Mouse (Mus musculus) limb, embryonic 12.5 days (tissue): ENCODE measurements around the gene Ifna2. TPM values are rescaled to one million over a fixed set of nuclear protein-coding genes. Genes with fewer than 3 reads are reported as not detected.

ENCODE experiments used
- ATAC-seq: fragments of 200-750 bp; cut with Nextera tagmentation; 2 replicates; pipeline ENCODE4 v1.8.0; 2017; ENCODE audit warnings: low read depth, moderate TSS enrichment; ENCODE audit not compliant: insufficient number of reproducible peaks, insufficient read depth, low FRiP score, low TSS enrichment
- H3K27ac ChIP-seq: fragments of 300-500 bp; sonication (generic); 2 replicates; pipeline ENCODE4 v1.5.1; 2016; ENCODE audit warnings: mild to moderate bottlenecking, moderate library complexity
- H3K27me3 ChIP-seq: fragments of 300-500 bp; sonication (generic); 2 replicates; pipeline ENCODE4 v1.6.1; 2016; ENCODE audit warnings: mild to moderate bottlenecking, moderate library complexity
- H3K36me3 ChIP-seq: fragments of 300-500 bp; sonication (generic); 2 replicates; pipeline ENCODE4 v1.6.1; 2016; ENCODE audit warnings: mild to moderate bottlenecking, moderate library complexity
- H3K4me1 ChIP-seq: fragments of 300-500 bp; sonication (generic); replicated peaks from 2 replicates; pipeline ENCODE4 v1.6.1; 2016
- H3K4me2 ChIP-seq: fragments of 300-500 bp; sonication (generic); 2 replicates; pipeline ENCODE4 v1.6.1; 2016; ENCODE audit warnings: mild to moderate bottlenecking, moderate library complexity
- H3K4me3 ChIP-seq: fragments of 300-500 bp; sonication (generic); replicated peaks from 2 replicates; pipeline ENCODE4 v1.5.1; 2016; ENCODE audit warnings: mild to moderate bottlenecking
- H3K9ac ChIP-seq: fragments of 300-500 bp; sonication (generic); replicated peaks from 2 replicates; pipeline ENCODE4 v1.6.1; 2016; ENCODE audit warnings: mild to moderate bottlenecking, moderate library complexity
- H3K9me3 ChIP-seq: fragments of 300-500 bp; sonication (generic); 2 replicates; pipeline ENCODE4 v1.6.1; 2016; ENCODE audit warnings: mild to moderate bottlenecking, moderate library complexity
- WGBS: fragments of 180-500 bp; shearing (Covaris S2); methylation state at CpG from one replicate; pipeline ENCODE4 v1.1.7; 2016; 5-methylcytosine and 5-hydroxymethylcytosine counted together
- polyA plus RNA-seq: library from polyadenylated mRNA; unstranded; fragments of >200 nt; fragmentation: Nextera tagmentation; extraction: Ambion mirVana; gene quantifications from 2 replicates; pipeline ENCODE4 v1.2.1, GENCODE M21; 2016

The Ifna2 gene
- polyA plus RNA-seq, 1 experiment from 2014 or later = not detected

DNA sequence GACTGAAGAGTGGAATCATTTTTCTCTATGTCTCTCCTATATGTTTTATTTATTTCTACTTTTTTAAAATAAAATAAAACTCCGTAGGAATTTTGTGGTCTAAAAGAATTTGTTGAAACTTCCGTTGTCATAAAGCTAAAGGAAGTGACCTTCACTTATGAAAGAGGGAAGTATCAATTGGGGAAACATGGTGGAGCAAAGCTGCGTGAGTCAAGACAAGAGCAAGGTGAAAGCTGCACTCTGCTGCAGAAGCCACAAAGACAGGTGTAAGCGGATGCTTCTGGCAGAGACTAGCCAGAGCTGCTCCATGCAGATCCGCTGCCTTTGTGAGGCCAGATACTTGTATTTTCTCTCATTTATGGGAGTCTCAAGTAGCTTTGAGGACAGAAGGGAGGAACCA is 15.1 kb upstream of the Ifna2 start:
- Histone ChIP-seq H3K27ac (no peak overlapping the region), H3K4me2 (no peak overlapping the region), H3K9me3 (no peaks in the 10 kb centered on the region), H3K36me3 (no peaks in the 10 kb centered on the region), H3K27me3 (no peaks in the 10 kb centered on the region; the same call in 1 of the 2 replicates), H3K4me3 (no peak overlapping the region), H3K9ac (no peak overlapping the region), H3K4me1 (no peaks in the 10 kb centered on the region)
- no peak for ATAC-seq
- WGBS = 58% methylated on average over 5 of the region's 5 CpGs

GRCm38 (mm10) chr4:88697753-88698152 is 14.0 kb upstream of the Ifna2 start:
- 83% methylated on average over 4 of the region's 4 CpGs for WGBS
- Histone ChIP-seq H3K27ac (no peak overlapping the region), H3K9me3 (no peaks in the 10 kb centered on the region), H3K36me3 (no peaks in the 10 kb centered on the region), H3K9ac (no peak overlapping the region), H3K4me3 (no peak overlapping the region), H3K4me2 (no peak overlapping the region), H3K27me3 (no peaks in the 10 kb centered on the region; the same call in 1 of the 2 replicates), H3K4me1 (no peaks in the 10 kb centered on the region)
- no peak for ATAC-seq

DNA sequence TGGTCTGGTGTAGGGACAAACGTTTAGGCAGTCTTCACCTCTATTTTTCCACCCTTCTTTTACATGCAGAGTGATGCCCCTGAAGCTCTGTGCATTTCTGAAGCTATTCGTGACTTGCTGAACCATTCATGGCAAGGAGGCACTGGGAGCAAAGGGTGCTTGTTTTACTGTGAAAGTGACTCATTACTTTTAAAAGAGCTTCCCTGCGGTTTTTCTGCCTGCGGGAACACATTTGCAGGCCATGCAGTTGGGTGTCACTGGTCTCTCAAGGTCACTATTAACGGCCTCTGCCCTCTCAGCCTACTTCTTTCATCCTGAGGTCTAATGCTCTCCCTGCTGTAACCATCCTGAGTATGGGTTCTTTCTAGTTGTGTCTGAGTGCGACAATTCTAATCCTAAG is 13.4 kb upstream of the Ifna2 start:
- H3K9me3 ChIP-seq = no peaks in the 10 kb centered on the region
- 51% methylated on average over 6 of the region's 6 CpGs for WGBS
- no peaks in the 10 kb centered on the region for H3K36me3 ChIP-seq
- ATAC-seq = no peak
- H3K27ac ChIP-seq = no peak overlapping the region
- H3K4me2 ChIP-seq = no peak overlapping the region
- no peak overlapping the region for H3K4me3 ChIP-seq
- no peak overlapping the region for H3K9ac ChIP-seq
- no peaks in the 10 kb centered on the region for H3K4me1 ChIP-seq
- peaks cover 4% of the 10 kb centered on the region for H3K27me3 ChIP-seq

DNA sequence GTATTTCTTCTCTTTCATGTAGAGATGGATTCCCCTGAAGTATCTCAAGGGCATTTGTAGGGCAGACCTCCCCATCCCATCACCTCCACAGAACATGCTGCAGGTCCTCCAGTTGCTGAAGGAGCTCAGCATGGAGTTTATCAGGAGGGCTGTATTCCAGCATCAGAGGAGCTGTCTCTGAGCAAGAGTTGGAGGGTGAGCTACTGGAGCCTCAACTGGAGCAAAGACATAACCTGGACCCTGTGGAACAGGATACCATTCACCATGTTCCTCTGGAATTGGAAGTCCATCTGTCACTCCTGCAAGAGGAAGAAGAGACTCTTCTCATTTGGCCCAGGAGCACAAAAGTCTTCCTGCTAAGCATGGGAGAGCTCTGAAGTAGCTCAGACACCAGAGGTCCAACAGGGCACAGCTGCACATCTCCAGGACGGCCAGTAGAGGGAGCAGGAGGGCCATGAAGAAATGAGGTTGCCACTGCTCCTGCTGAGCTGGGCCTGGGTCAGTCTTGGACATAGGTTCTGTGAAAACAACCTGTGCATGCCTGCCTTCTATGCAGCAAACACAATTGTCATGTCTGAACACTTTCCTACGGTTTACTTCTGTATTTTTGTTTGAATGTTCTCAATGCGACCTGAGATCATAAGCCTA is 12.6 kb upstream of the Ifna2 start:
- peak; percentile 66; the same call in 1 of the 2 replicates for ATAC-seq
- Histone ChIP-seq H3K9ac (no peak overlapping the region), H3K9me3 (no peaks in the 10 kb centered on the region), H3K36me3 (no peaks in the 10 kb centered on the region), H3K27ac (no peak overlapping the region), H3K4me1 (no peaks in the 10 kb centered on the region), H3K4me3 (no peak overlapping the region), H3K27me3 (peaks cover 4% of the 10 kb centered on the region), H3K4me2 (no peak overlapping the region)
- 25% methylated on average over 3 of the region's 3 CpGs for WGBS

GRCm38 (mm10) chr4:88693392-88693791 is 9.7 kb upstream of the Ifna2 start:
- no peak overlapping the region for H3K27ac ChIP-seq
- H3K4me3 ChIP-seq = no peak overlapping the region
- WGBS = 88% methylated on average over 2 of the region's 2 CpGs
- peaks cover 4% of the 10 kb centered on the region for H3K27me3 ChIP-seq
- H3K4me2 ChIP-seq = no peak overlapping the region
- H3K4me1 ChIP-seq = no peaks in the 10 kb centered on the region
- H3K9me3 ChIP-seq = no peaks in the 10 kb centered on the region
- H3K36me3 ChIP-seq = no peaks in the 10 kb centered on the region
- no peak for ATAC-seq
- H3K9ac ChIP-seq = no peak overlapping the region

DNA sequence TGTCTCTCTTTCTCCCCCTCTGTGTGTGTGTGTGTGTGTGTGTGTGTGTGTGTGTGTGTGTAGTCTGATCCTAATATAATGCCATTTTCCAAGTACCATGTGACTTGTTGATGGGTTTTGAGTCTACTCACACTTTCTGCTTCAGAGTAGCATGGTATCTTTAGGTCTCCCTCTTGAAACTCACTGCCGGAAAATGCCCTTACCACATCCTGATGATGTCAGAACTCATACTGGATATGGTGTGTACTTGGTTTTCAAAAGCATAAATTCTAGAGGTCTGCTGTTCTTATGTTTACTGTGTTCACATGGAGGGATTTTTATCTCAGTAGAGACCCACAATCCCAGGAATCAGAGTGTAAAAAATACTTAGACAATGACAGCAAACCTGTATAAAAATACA is 8.8 kb upstream of the Ifna2 start:
- Histone ChIP-seq H3K27me3 (peaks cover 4% of the 10 kb centered on the region), H3K4me2 (no peak overlapping the region), H3K9me3 (no peaks in the 10 kb centered on the region), H3K27ac (no peak overlapping the region), H3K9ac (no peak overlapping the region), H3K4me3 (no peak overlapping the region), H3K36me3 (no peaks in the 10 kb centered on the region), H3K4me1 (no peaks in the 10 kb centered on the region)
- no peak for ATAC-seq
- WGBS = 91% methylated on average over 1 of the region's 1 CpGs

- ATAC-seq = no peak
- Histone ChIP-seq H3K36me3 (no peaks in the 10 kb centered on the region), H3K4me3 (no peak within 1 kb of the TSS), H3K9me3 (no peaks in the 10 kb centered on the region), H3K27me3 (peaks cover 4% of the 10 kb centered on the region; the same call in 1 of the 2 replicates), H3K4me1 (no peaks in the 10 kb centered on the region), H3K9ac (no peak within 1 kb of the TSS), H3K27ac (no peak within 1 kb of the TSS), H3K4me2 (no peak within 1 kb of the TSS)
- WGBS = 70% methylated on average over 2 of the region's 2 CpGs
Observed at GRCm38 (mm10) chr4:88691259-88691658, 7.5 kb upstream of the Ifna2 start, which contains the start of gene Ifnab. Gene Ifnab (minus strand): TSS chr4:88691359.

GRCm38 (mm10) chr4:88681353-88681752 is 2.4 kb downstream of the Ifna2 start:
- 82% methylated on average over 3 of the region's 3 CpGs for WGBS
- H3K36me3 ChIP-seq = no peaks in the 10 kb centered on the region
- ATAC-seq = no peak
- H3K4me1 ChIP-seq = no peaks in the 10 kb centered on the region
- H3K9me3 ChIP-seq = no peaks in the 10 kb centered on the region
- no peak overlapping the region for H3K27ac ChIP-seq
- no peak overlapping the region for H3K4me3 ChIP-seq
- no peaks in the 10 kb centered on the region for H3K27me3 ChIP-seq
- H3K4me2 ChIP-seq = no peak overlapping the region
- H3K9ac ChIP-seq = no peak overlapping the region

DNA sequence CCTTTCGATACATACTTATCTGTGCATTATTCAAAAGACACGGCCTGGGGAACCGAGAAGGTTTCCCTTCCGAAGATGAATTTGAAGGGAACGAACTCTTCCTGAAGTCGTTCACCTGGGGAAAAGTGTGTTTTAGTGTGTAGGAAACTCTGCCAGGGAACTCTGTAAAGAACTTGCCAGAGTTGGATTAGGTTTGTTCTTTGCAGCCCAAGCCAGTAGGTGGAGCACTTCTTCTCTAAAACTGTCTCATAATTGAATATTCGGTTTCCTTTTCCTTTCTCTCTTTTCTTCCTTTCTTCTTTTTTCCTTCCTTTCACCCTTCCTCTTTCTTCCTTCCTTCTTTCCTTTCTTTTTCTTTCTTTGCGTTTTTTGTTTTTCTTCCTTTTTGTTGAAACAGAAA is 3.4 kb downstream of the Ifna2 start:
- no peak overlapping the region for H3K4me3 ChIP-seq
- H3K27ac ChIP-seq = no peak overlapping the region
- H3K4me2 ChIP-seq = no peak overlapping the region
- 52% methylated on average over 8 of the region's 8 CpGs for WGBS
- H3K9me3 ChIP-seq = no peaks in the 10 kb centered on the region
- no peaks in the 10 kb centered on the region for H3K27me3 ChIP-seq
- no peak for ATAC-seq
- H3K4me1 ChIP-seq = no peaks in the 10 kb centered on the region
- H3K9ac ChIP-seq = no peak overlapping the region
- H3K36me3 ChIP-seq = no peaks in the 10 kb centered on the region

DNA sequence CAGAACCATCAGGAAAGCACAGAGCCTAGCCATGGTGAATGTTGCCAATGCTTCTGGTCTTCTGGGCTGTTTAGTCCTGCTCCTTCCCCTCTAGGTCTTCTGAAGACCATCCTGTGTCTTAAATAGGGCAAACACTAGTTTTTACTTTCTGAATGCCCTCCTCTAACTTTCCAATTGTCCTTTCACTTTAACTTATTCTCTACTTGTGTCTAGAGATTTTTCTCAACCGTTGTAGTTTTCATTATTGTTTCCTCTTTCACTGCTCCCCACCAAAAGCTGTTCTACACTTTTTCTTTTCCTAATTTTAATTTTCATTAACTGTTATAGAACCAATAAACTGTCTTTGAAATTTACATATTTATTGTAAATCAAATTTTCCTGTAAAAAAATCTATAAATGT is 6.9 kb downstream of the Ifna2 start, which contains the start of gene Ifna16:
Gene Ifna16, minus strand, starts transcription at position 101 of the 400 bp plus-strand sequence.
- Histone ChIP-seq H3K9me3 (no peaks in the 10 kb centered on the region), H3K27ac (no peak within 1 kb of the TSS), H3K4me1 (no peaks in the 10 kb centered on the region), H3K4me2 (no peak within 1 kb of the TSS), H3K9ac (no peak within 1 kb of the TSS), H3K36me3 (no peaks in the 10 kb centered on the region), H3K4me3 (no peak within 1 kb of the TSS), H3K27me3 (no peaks in the 10 kb centered on the region)
- 77% methylated on average over 1 of the region's 1 CpGs for WGBS
- no peak for ATAC-seq

DNA sequence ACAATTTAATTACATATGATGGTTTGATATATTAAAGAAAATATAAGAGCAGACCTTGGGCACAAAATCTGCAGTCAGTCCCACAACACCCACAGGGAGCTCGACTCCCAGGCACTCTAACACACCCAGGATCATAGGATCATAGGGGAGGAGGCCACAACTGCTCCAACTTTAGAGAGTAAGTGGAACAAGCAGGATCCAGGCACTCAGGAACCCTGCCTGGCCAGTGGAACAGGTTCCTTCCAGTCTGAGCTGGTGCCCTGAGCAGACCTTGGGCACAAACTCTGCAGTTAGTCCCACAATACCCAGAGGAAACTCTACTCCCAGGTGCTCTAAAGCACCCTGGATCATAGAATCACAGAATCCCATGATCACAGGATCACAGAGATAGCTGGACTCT is 28.3 kb downstream of the Ifna2 start:
- ATAC-seq = no peak
- 47% methylated on average over 1 of the region's 1 CpGs for WGBS
- H3K27me3 ChIP-seq = no peaks in the 10 kb centered on the region
- H3K36me3 ChIP-seq = no peaks in the 10 kb centered on the region
- H3K9me3 ChIP-seq = no peaks in the 10 kb centered on the region
- H3K27ac ChIP-seq = no peak overlapping the region
- H3K4me2 ChIP-seq = no peak overlapping the region
- H3K9ac ChIP-seq = no peak overlapping the region
- no peak overlapping the region for H3K4me3 ChIP-seq
- no peaks in the 10 kb centered on the region for H3K4me1 ChIP-seq

DNA sequence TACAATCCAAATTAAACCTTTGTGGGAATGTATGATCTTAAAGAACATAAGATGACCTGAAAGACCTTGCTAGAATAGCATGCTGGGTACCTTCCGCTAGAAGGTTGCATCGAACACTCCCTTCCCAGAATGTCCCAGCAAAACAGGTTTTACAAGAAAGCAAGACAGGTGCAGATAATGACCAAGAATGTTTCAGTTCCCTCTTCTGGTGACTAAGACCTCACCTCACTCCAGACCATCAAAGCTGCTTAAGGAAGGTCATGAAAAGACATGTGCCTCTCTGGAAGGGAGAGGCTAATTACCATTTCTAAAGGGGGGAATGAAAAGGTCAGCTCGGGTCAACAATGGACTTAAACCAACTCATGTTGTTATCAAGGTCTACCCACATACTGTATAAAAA is 30.1 kb downstream of the Ifna2 start:
- Histone ChIP-seq H3K9ac (no peak overlapping the region), H3K27me3 (no peaks in the 10 kb centered on the region), H3K4me3 (no peak overlapping the region), H3K4me1 (no peaks in the 10 kb centered on the region), H3K9me3 (no peaks in the 10 kb centered on the region), H3K4me2 (no peak overlapping the region), H3K27ac (no peak overlapping the region), H3K36me3 (no peaks in the 10 kb centered on the region)
- ATAC-seq = no peak
- WGBS = 74% methylated on average over 3 of the region's 3 CpGs
